Mouse (Mus musculus) myocyte (in vitro differentiated cells): ENCODE data around the gene Gm20388.

Source experiments
- CEBPB ChIP-seq: IDR thresholded peaks from 2 replicates; pipeline ENCODE4 v1.6.1; 2011; ENCODE audit warnings: mild to moderate bottlenecking, moderate library complexity; ENCODE audit not compliant: poor library complexity, insufficient read depth, severe bottlenecking
- E2F4 ChIP-seq: IDR thresholded peaks from one replicate; pipeline ENCODE4 v1.6.1; 2011; ENCODE audit warnings: mild to moderate bottlenecking, control low read depth, moderate library complexity; ENCODE audit not compliant: insufficient read depth
- MAX ChIP-seq: IDR thresholded peaks from one replicate; pipeline ENCODE4 v1.6.1; 2011; ENCODE audit warnings: low read depth, mild to moderate bottlenecking, control low read depth
- MYOD1 ChIP-seq, 3 experiments: IDR thresholded peaks; one replicate each; pipeline ENCODE4 v1.6.1; 2011; ENCODE audit warnings: control low read depth in 2 of 3, low read depth in 2 of 3, mild to moderate bottlenecking in 2 of 3, moderate library complexity in 1 of 3; ENCODE audit not compliant: insufficient read length in 2 of 3, control insufficient read depth in 1 of 3
- MYOG ChIP-seq, 3 experiments: IDR thresholded peaks; one replicate each; pipeline ENCODE4 v1.6.1; 2011; ENCODE audit warnings: control low read depth in 2 of 3, low read depth in 2 of 3, mild to moderate bottlenecking in 2 of 3; ENCODE audit not compliant: insufficient read length in 2 of 3, control insufficient read depth in 1 of 3, insufficient read depth in 1 of 3
- POLR2A ChIP-seq: IDR thresholded peaks from one replicate; pipeline ENCODE4 v1.6.1; 2011; ENCODE audit warnings: low read depth, mild to moderate bottlenecking, control low read depth, moderate library complexity; ENCODE audit not compliant: insufficient read length
- TCF12 ChIP-seq: IDR thresholded peaks from one replicate; pipeline ENCODE4 v1.6.1; 2011; ENCODE audit warnings: mild to moderate bottlenecking, control low read depth; ENCODE audit not compliant: poor library complexity, insufficient read depth, severe bottlenecking
- TCF3 ChIP-seq: IDR thresholded peaks from one replicate; pipeline ENCODE4 v1.6.1; 2011; ENCODE audit warnings: low read depth, control low read depth; ENCODE audit not compliant: insufficient read length
- USF1 ChIP-seq: IDR thresholded peaks from one replicate; pipeline ENCODE4 v1.6.1; 2011; ENCODE audit warnings: low read depth, mild to moderate bottlenecking, control low read depth, moderate library complexity

GRCm38 (mm10) chr8:122953028-122953427, 3042.4 kb downstream of the Gm20388 start:
- no peak for TF ChIP-seq USF1
- no peak for TF ChIP-seq MYOG (IDR thresholded peaks at IDR 0.05; ENCODE audit: control insufficient read depth in 1 of 3, insufficient read depth in 1 of 3, insufficient read length in 2 of 3, low read depth in 2 of 3)
- no peak for TF ChIP-seq TCF3
- no peak for TF ChIP-seq POLR2A
- TF ChIP-seq MAX: no peak
- no peak for TF ChIP-seq TCF12
- no peak for TF ChIP-seq E2F4
- no peak for TF ChIP-seq CEBPB
- no peak for TF ChIP-seq MYOD1 (IDR thresholded peaks at IDR 0.05; ENCODE audit: control insufficient read depth in 1 of 3, insufficient read length in 2 of 3, low read depth in 2 of 3)
